ENCODE assay signal across 11 mouse cellular contexts in the genomic region with DNA sequence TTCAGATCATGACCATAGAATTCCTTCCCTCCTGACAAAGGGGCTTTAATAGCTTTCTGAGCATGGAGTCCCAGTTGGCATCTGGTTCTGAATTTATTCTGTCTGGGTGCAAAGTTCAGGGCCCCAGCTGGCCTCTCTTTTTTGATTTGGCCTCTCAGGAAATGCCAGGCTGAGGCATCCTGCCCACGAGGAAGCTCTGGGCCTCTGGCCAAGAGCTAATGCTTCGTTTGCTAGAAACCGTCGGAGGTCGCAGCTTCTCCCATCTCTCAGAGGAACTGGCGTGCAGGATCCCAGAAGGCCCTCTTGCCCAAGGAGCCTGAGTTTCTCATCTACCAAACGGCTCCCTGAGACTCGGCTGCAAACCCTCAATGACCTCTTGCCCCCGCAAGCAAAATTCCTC. TPM values are rescaled to one million over a fixed set of nuclear protein-coding genes. Genes with fewer than 3 reads are reported as not detected.
DNase-seq lines count a peak whose midpoint lies in the region; ATAC-seq and TF ChIP-seq lines count a peak whose summit lies in the region.
"Had no signal": no experiment of that assay in that cellular context is flagged by ENCODE, and none has a peak within 500 bp of the region (broad histone marks: within the 10 kb centered on the region; RNA-seq: fewer than 3 reads in every experiment).

No protein-coding gene starts in this region.

- no peak for TF ChIP-seq CTCF in brain, embryonic 14.5 days (IDR thresholded peaks at IDR 0.05; ENCODE audit: borderline replicate concordance, extremely low read depth, insufficient read depth, insufficient read length)
- TF ChIP-seq CTCF in liver, postnatal 0 days (IDR thresholded peaks at IDR 0.05; ENCODE audit: low read depth): no peak

- ATAC-seq in hindbrain, embryonic 13.5 days (ENCODE audit: low FRiP score): no peak
- no peak for ATAC-seq in intestine, embryonic 16.5 days
- ATAC-seq in liver, postnatal 0 days: no peak
- no peak for ATAC-seq in monocyte, adult 5-6 weeks (replicated peaks; ENCODE audit: insufficient number of reproducible peaks, low FRiP score, low TSS enrichment, poor library complexity, severe bottlenecking)

- no peak overlapping the region; the same call in 1 of the 2 replicates for H3K4me2 ChIP-seq in hindbrain, embryonic 13.5 days
- H3K4me2 ChIP-seq in intestine, embryonic 16.5 days (ENCODE audit: low read depth, low read length): no peak overlapping the region
- H3K4me2 ChIP-seq in liver, postnatal 0 days (ENCODE audit: low read depth, low read length): peak overlapping the region; percentile 40
- H3K4me2 ChIP-seq: midbrain, embryonic 12.5 days had no signal

- TF ChIP-seq POLR2A in brain, embryonic 14.5 days (IDR thresholded peaks at IDR 0.05; ENCODE audit: borderline replicate concordance, extremely low read depth, insufficient read depth, insufficient read length, poor library complexity, severe bottlenecking): no peak

- no peak for TF ChIP-seq EP300 in liver, postnatal 0 days (IDR thresholded peaks at IDR 0.05; ENCODE audit: low read depth)

- peaks cover 35% of the 10 kb centered on the region for H3K4me1 ChIP-seq in hindbrain, embryonic 10.5 days (replicated peaks)
- peaks cover 33% of the 10 kb centered on the region for H3K4me1 ChIP-seq in hindbrain, embryonic 13.5 days (replicated peaks)
- peaks cover 11% of the 10 kb centered on the region for H3K4me1 ChIP-seq in intestine, embryonic 16.5 days (ENCODE audit: control insufficient read depth, insufficient read depth, low read length)
- H3K4me1 ChIP-seq in liver, postnatal 0 days (ENCODE audit: insufficient read depth): no peaks in the 10 kb centered on the region

- peak; percentile 23 for DNase-seq in hindbrain, embryonic 10.5 days (ENCODE audit: low spot score)
- peak; percentile 61 for DNase-seq in brain, embryonic 14.5 days (ENCODE audit: low read depth)
- DNase-seq in liver, postnatal 0 days: no peak
- no peak for DNase-seq in thymus, adult 18-20 months
- DNase-seq in spleen, postnatal 4 days (ENCODE audit: low spot score in 2 of 2): no peak
- DNase-seq: thymus, adult 2 months had no signal

- H3K9me3 ChIP-seq in hindbrain, embryonic 10.5 days: no peaks in the 10 kb centered on the region
- H3K9me3 ChIP-seq in hindbrain, embryonic 13.5 days: no peaks in the 10 kb centered on the region
- H3K9me3 ChIP-seq in intestine, embryonic 16.5 days (ENCODE audit: control insufficient read depth, low read length): no peaks in the 10 kb centered on the region
- no peaks in the 10 kb centered on the region for H3K9me3 ChIP-seq in liver, postnatal 0 days (ENCODE audit: low read length)
- H3K9me3 ChIP-seq: midbrain, embryonic 12.5 days had no signal

- H3K27me3 ChIP-seq in hindbrain, embryonic 10.5 days (ENCODE audit: insufficient read depth, poor library complexity, severe bottlenecking): peaks cover 44% of the 10 kb centered on the region
- H3K27me3 ChIP-seq in hindbrain, embryonic 13.5 days: peaks cover 34% of the 10 kb centered on the region
- peaks cover 34% of the 10 kb centered on the region for H3K27me3 ChIP-seq in intestine, embryonic 16.5 days (replicated peaks; ENCODE audit: control insufficient read depth, insufficient read depth, low read length)
- H3K27me3 ChIP-seq in liver, postnatal 0 days (ENCODE audit: insufficient read depth, low read length): peaks cover 39% of the 10 kb centered on the region

- WGBS in hindbrain, embryonic 10.5 days: 33% methylated on average over 9 of the region's 9 CpGs
- 19% methylated on average over 9 of the region's 9 CpGs for WGBS in hindbrain, embryonic 13.5 days
- 17% methylated on average over 9 of the region's 9 CpGs for WGBS in intestine, embryonic 16.5 days
- 22% methylated on average over 9 of the region's 9 CpGs for WGBS in liver, postnatal 0 days (ENCODE audit: insufficient replicate concordance)

- H3K4me3 ChIP-seq in hindbrain, embryonic 10.5 days: no peak overlapping the region
- H3K4me3 ChIP-seq in hindbrain, embryonic 13.5 days: no peak overlapping the region
- peak overlapping the region; percentile 5; the same call in 1 of the 2 replicates for H3K4me3 ChIP-seq in intestine, embryonic 16.5 days (ENCODE audit: low read length)
- H3K4me3 ChIP-seq in liver, postnatal 0 days (ENCODE audit: low read depth, low read length): no peak overlapping the region
- H3K4me3 ChIP-seq: midbrain, embryonic 12.5 days had no signal

- H3K9ac ChIP-seq in hindbrain, embryonic 13.5 days: no peak overlapping the region
- H3K9ac ChIP-seq in intestine, embryonic 16.5 days (ENCODE audit: low read depth, low read length): no peak overlapping the region
- H3K9ac ChIP-seq in liver, postnatal 0 days (replicated peaks): no peak overlapping the region
- H3K9ac ChIP-seq: midbrain, embryonic 12.5 days had no signal

- H3K27ac ChIP-seq in hindbrain, embryonic 10.5 days: no peak overlapping the region
- H3K27ac ChIP-seq in hindbrain, embryonic 13.5 days: no peak overlapping the region
- H3K27ac ChIP-seq in intestine, embryonic 16.5 days (ENCODE audit: low read length): no peak overlapping the region
- no peak overlapping the region for H3K27ac ChIP-seq in liver, postnatal 0 days (ENCODE audit: low read depth)
- H3K27ac ChIP-seq: midbrain, embryonic 12.5 days had no signal

- H3K36me3 ChIP-seq in hindbrain, embryonic 10.5 days: no peaks in the 10 kb centered on the region
- no peaks in the 10 kb centered on the region for H3K36me3 ChIP-seq in hindbrain, embryonic 13.5 days
- H3K36me3 ChIP-seq in intestine, embryonic 16.5 days (ENCODE audit: control insufficient read depth, insufficient read depth, low read length): no peaks in the 10 kb centered on the region
- no peaks in the 10 kb centered on the region for H3K36me3 ChIP-seq in liver, postnatal 0 days (replicated peaks; ENCODE audit: insufficient read depth, low read length)
- H3K36me3 ChIP-seq: midbrain, embryonic 12.5 days had no signal

RNA-seq across cellular contexts. Expression of gene Igfbp3, which starts 2.5 kb away (rescaled TPM):
- polyA plus RNA-seq in hindbrain, embryonic 10.5 days (2016; fragmentation: Nextera tagmentation; extraction: Ambion mirVana): 12.5 and 13.0 TPM in 2 replicates
- 13.8 and 14.1 TPM in 2 replicates for polyA plus RNA-seq in hindbrain, embryonic 13.5 days (2015; fragmentation: Nextera tagmentation; extraction: Ambion mirVana)
- polyA plus RNA-seq in brain, embryonic 14.5 days (2012; rRNA removed): 22.6 and 33.6 TPM in 2 replicates
- polyA plus RNA-seq in intestine, embryonic 16.5 days (2015; fragmentation: Nextera tagmentation; extraction: Ambion mirVana): 24.0 and 39.8 TPM in 2 replicates
- 27.4 and 31.3 TPM in 2 replicates for polyA plus RNA-seq in liver, postnatal 0 days (2015; fragmentation: Nextera tagmentation; extraction: Ambion mirVana)
- not detected in 3 replicates for total RNA-seq in monocyte, adult 5-6 weeks (2017)

RNA-seq across cellular contexts. Expression of gene Igfbp1, which starts 13.6 kb away (rescaled TPM):
- 0.16 TPM in 1 of 2 replicates, not detected in the other for polyA plus RNA-seq in hindbrain, embryonic 10.5 days (2016; fragmentation: Nextera tagmentation; extraction: Ambion mirVana)
- polyA plus RNA-seq in hindbrain, embryonic 13.5 days (2015; fragmentation: Nextera tagmentation; extraction: Ambion mirVana): 0.10 TPM in 1 of 2 replicates, not detected in the other
- 0.15 and 0.22 TPM in 2 replicates for polyA plus RNA-seq in brain, embryonic 14.5 days (2012; rRNA removed)
- polyA plus RNA-seq in intestine, embryonic 16.5 days (2015; fragmentation: Nextera tagmentation; extraction: Ambion mirVana): 3.3 and 6.4 TPM in 2 replicates
- 1,301 and 1,767 TPM in 2 replicates for polyA plus RNA-seq in liver, postnatal 0 days (2015; fragmentation: Nextera tagmentation; extraction: Ambion mirVana)
- not detected in 3 replicates for total RNA-seq in monocyte, adult 5-6 weeks (2017)

RNA-seq across cellular contexts. Expression of gene Gm11985, which starts 22.8 kb away (rescaled TPM):
- polyA plus RNA-seq in hindbrain, embryonic 10.5 days (2016; fragmentation: Nextera tagmentation; extraction: Ambion mirVana): not detected in 2 replicates
- polyA plus RNA-seq in hindbrain, embryonic 13.5 days (2015; fragmentation: Nextera tagmentation; extraction: Ambion mirVana): not detected in 2 replicates
- polyA plus RNA-seq in brain, embryonic 14.5 days (2012; rRNA removed): not detected in 2 replicates
- polyA plus RNA-seq in intestine, embryonic 16.5 days (2015; fragmentation: Nextera tagmentation; extraction: Ambion mirVana): not detected in 2 replicates
- 0.11 TPM in 2 replicates for polyA plus RNA-seq in liver, postnatal 0 days (2015; fragmentation: Nextera tagmentation; extraction: Ambion mirVana)
- total RNA-seq in monocyte, adult 5-6 weeks (2017): not detected in 3 replicates
- polyA plus RNA-seq: cortical plate, adult 2 months; midbrain, embryonic 12.5 days; thymus, adult 2 months had no signal

Comparison
In these comparisons a context has a peak if more than half of its experiments do, and no peak if none do; other contexts are left out.
1. DNase-seq: peak in hindbrain, embryonic 10.5 days (single experiment) and brain, embryonic 14.5 days (single experiment); none in liver, postnatal 0 days (single experiment), thymus, adult 18-20 months (0 of 2) and spleen, postnatal 4 days (0 of 2).
2. RNA of gene Igfbp1, which starts 13.6 kb away (polyA plus RNA-seq): 1,301 to 1,767 TPM in liver, postnatal 0 days; 3.3 to 6.4 TPM in intestine, embryonic 16.5 days, 0.15 to 0.22 TPM in brain, embryonic 14.5 days, 0.16 TPM in hindbrain, embryonic 10.5 days and 0.10 TPM in hindbrain, embryonic 13.5 days; every median in the first group is over 100 times any median in the second.